Mouse (Mus musculus): ENCODE results near the gene Scd2. TPM values are rescaled to one million over a fixed set of nuclear protein-coding genes. Genes with fewer than 3 reads are reported as not detected.

Gene Scd2
- polyA plus RNA-seq, 1 experiment = 7.7 TPM

DNA sequence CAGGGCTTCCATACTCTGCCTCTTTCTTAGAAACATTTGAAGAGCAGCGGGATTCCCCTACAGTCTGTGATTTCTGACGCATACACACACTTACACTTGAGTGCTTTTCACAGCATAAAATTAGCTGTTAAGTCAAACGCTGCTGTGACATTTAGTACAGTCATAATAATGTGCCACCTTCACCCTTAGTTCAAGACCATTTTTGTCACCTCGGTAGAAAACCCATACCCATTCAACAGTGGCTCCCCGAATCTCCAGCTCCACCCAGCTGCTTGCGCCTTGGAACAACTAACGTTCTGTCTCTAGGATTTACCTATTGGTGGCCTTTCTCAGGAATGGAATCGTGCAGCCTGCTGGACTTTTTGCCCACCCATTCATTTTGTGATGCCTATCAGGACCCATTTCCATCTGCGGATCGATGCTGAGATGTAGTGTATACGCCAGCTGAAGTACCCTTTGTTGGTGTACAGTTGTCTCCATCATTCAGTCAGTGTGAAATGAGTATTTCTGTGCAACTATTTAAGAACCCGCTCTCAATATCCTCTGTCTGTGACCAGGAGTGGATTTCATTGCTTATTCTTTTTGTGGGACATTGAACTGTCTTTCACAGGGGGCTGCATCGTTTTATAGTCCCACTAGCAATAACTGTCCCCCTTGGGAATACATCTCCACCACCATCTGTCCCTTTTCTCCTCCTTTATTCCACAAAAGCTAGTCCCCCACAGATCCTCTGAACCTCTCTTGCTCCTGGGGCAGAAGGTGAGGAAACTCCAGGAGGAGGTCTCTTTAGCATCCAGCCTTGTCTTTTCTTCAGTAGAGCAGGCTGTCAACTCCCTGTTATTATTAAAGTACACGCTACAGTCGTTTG lies 10.1 kb upstream of the Scd2 start:
- H3K4me1 ChIP-seq (ENCODE audit: control insufficient read depth, insufficient read depth, low read length) = peaks cover 48% of the 10 kb centered on the region

DNA sequence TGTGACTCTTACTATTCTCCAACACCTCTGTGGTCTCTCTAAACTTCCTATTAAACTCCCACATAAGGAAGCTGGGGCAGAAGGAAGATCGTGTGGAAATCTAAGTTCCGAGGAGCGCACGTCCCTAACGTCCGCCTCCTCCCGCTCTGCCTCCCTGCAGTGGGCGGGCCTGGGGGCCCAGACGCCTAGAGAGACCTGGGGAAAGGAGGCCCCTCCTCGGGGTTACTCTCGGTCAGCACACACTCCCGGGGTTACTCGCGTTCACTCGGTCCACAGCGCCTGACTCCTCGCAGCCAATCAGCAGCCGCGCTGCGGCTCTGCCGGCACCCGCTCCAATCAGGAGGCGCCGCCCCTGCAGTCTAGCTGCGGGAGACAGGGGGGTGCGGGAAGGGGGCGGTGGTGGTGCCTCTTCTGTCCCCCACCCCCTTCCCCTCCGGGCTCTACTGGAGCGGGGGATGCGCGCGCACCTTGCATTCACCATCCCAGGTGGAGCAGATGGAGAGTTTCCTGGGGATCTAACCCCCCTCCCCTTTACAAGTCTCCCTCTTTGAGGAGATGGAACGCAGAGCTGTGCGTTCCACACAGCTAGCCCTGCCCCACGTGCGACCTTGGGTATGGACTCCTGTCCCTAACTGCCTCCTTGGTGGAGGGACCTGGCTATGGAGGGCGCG lies 9.3 kb upstream of the Scd2 start:
- peak overlapping the region; percentile 66 for H3K4me3 ChIP-seq (ENCODE audit: insufficient read depth, low read length)
- H3K27ac ChIP-seq (ENCODE audit: insufficient read depth, low read depth, low read length) = peak overlapping the region; percentile 88
- no peak for TF ChIP-seq CTCF (IDR thresholded peaks at IDR 0.05; ENCODE audit: low read depth, low read length)
- TF ChIP-seq POLR2A (IDR thresholded peaks at IDR 0.05; ENCODE audit: borderline replicate concordance, low read depth, low read length) = no peak; the same call in 1 of the 2 replicates
- peaks cover 45% of the 10 kb centered on the region for H3K4me1 ChIP-seq (ENCODE audit: control insufficient read depth, insufficient read depth, low read length)

More for the DNA sequence above, 10.1 kb upstream of the Scd2 start:
- peak overlapping the region; percentile 77 for H3K27ac ChIP-seq (ENCODE audit: insufficient read depth, low read depth, low read length)
- no peak for TF ChIP-seq POLR2A (IDR thresholded peaks at IDR 0.05; ENCODE audit: borderline replicate concordance, low read depth, low read length)
- TF ChIP-seq CTCF (IDR thresholded peaks at IDR 0.05; ENCODE audit: low read depth, low read length) = no peak
- peak overlapping the region; percentile 38 for H3K4me3 ChIP-seq (ENCODE audit: insufficient read depth, low read length)

DNA sequence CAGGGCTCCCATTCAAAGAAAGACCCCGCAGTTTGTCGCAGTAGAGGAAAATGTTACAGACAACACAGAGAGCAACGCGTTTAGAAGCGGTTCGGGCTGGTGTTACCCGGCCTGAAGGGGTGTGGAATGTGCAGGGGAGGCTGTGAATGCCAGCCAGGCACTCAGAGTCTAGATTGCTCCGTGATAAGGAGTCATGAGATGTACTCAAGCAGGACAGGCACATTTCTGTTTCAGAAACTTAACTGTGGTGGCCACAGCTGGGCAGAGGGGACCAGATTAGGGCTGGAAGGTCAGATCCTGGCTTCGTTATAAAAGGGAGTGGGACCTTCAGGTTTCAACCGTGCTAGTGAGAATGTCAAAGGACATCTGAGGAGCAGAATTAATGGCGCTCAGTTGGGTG lies 8.8 kb upstream of the Scd2 start:
- Histone ChIP-seq H3K27ac (ENCODE audit: insufficient read depth, low read depth, low read length) (peak overlapping the region; percentile 88), H3K4me1 (ENCODE audit: control insufficient read depth, insufficient read depth, low read length) (peaks cover 45% of the 10 kb centered on the region), H3K4me3 (ENCODE audit: insufficient read depth, low read length) (peak overlapping the region; percentile 66)
- TF ChIP-seq CTCF (IDR thresholded peaks at IDR 0.05; ENCODE audit: low read depth, low read length) (no peak), POLR2A (IDR thresholded peaks at IDR 0.05; ENCODE audit: borderline replicate concordance, low read depth, low read length) (no peak)

DNA sequence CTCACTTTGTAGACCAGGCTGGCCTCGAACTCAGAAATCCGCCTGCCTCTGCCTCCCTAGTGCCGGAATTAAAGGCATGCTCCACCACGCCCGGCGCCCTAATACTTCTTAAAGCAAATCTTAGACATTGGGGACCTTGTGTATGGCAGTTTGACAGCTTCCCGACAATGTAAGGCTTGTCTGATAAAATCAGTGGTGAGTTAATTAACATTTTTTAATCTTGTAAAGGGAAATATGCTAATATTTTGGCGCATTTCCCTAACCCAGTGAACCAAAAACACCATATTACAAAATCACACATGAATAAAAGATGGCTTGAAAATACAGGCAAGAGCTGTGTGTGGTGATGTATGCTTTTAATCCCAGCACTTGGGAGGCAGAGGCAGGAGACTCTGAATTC lies 7.9 kb upstream of the Scd2 start:
- peaks cover 47% of the 10 kb centered on the region for H3K4me1 ChIP-seq (ENCODE audit: control insufficient read depth, insufficient read depth, low read length)
- H3K4me3 ChIP-seq (ENCODE audit: insufficient read depth, low read length) = no peak overlapping the region
- no peak overlapping the region for H3K27ac ChIP-seq (ENCODE audit: insufficient read depth, low read depth, low read length)
- TF ChIP-seq POLR2A (IDR thresholded peaks at IDR 0.05; ENCODE audit: borderline replicate concordance, low read depth, low read length) = no peak

DNA sequence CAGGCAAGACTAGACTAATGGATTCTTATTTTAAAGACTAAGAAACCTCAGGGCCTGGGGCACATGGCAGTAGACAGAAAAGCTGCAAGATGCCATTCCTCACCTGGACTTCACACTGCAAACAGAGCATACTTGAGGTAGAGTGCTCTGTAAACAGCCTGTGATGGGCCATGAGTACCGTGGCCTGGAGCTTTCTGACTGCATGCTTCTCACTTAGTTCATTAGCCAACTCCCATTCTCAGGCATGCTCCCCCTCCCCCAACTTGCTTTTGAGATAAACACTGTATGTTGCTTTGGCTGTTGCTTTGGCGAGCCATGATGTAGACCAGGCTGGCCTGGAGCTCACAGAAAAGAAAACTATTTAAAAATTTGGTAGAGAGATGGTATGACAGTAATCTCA lies 7.4 kb upstream of the Scd2 start:
- Histone ChIP-seq H3K4me3 (ENCODE audit: insufficient read depth, low read length) (no peak overlapping the region), H3K4me1 (ENCODE audit: control insufficient read depth, insufficient read depth, low read length) (peaks cover 42% of the 10 kb centered on the region), H3K27ac (ENCODE audit: insufficient read depth, low read depth, low read length) (no peak overlapping the region)
- TF ChIP-seq POLR2A (IDR thresholded peaks at IDR 0.05; ENCODE audit: borderline replicate concordance, low read depth, low read length) (no peak), CTCF (IDR thresholded peaks at IDR 0.05; ENCODE audit: low read depth, low read length) (no peak)

DNA sequence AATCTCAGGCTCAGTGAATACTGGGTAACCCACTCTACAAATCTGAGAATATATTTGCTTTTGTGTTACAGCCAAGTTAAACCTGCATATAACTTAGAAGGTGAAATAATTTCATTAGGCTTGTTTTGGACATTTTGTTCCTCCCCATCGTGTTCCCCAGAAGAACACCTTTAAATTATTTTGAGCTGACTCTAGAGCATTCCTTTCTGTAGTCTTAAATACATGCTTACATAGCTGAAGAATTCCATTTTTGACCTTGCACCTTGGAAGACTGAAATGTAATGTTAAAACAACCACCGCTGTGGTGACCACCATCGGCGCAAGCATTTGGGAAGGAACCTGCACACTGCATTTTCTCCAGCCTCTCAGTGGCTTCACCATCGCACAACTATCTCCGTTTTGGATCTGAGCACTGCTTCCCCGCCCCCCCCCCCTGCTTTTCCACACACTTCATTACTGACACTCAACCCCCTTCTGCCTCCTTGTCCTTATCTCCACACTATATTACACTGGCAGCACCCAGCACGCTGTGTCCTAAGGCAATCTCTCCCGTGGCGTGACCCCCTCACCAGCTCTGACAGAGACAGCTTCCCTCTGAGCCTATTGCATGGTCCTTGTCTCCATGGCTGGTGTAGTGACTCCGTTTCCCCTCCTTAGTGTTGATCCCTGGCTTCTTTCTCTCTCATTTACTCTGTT lies 5.9 kb upstream of the Scd2 start:
- H3K27ac ChIP-seq (ENCODE audit: insufficient read depth, low read depth, low read length) = no peak overlapping the region
- TF ChIP-seq POLR2A (IDR thresholded peaks at IDR 0.05; ENCODE audit: borderline replicate concordance, low read depth, low read length) = no peak
- TF ChIP-seq CTCF (IDR thresholded peaks at IDR 0.05; ENCODE audit: low read depth, low read length) = no peak
- H3K4me3 ChIP-seq (ENCODE audit: insufficient read depth, low read length) = no peak overlapping the region
- H3K4me1 ChIP-seq (ENCODE audit: control insufficient read depth, insufficient read depth, low read length) = peaks cover 36% of the 10 kb centered on the region

DNA sequence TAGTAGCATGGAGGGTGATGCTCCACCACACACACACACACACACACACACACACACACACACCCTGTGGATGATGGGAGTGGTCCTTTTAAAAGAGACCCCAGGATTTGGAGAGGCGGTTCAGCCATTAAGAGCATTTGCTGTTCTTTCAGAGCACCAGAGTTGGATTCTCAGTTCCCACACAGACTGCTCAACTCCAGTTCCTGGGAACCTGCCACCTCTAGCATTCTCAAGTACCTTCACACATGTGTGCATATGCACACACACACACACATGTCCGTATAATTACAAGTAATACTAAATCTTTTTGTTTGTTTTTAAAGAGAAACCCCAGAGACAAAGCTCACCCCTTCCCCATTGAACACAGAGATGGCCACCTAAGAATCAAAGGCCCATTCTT lies 1.4 kb upstream of the Scd2 start:
- Histone ChIP-seq H3K27ac (ENCODE audit: insufficient read depth, low read depth, low read length) (no peak overlapping the region), H3K4me3 (ENCODE audit: insufficient read depth, low read length) (no peak overlapping the region), H3K4me1 (ENCODE audit: control insufficient read depth, insufficient read depth, low read length) (peaks cover 16% of the 10 kb centered on the region)
- TF ChIP-seq CTCF (IDR thresholded peaks at IDR 0.05; ENCODE audit: low read depth, low read length) (no peak), POLR2A (IDR thresholded peaks at IDR 0.05; ENCODE audit: borderline replicate concordance, low read depth, low read length) (no peak)

DNA sequence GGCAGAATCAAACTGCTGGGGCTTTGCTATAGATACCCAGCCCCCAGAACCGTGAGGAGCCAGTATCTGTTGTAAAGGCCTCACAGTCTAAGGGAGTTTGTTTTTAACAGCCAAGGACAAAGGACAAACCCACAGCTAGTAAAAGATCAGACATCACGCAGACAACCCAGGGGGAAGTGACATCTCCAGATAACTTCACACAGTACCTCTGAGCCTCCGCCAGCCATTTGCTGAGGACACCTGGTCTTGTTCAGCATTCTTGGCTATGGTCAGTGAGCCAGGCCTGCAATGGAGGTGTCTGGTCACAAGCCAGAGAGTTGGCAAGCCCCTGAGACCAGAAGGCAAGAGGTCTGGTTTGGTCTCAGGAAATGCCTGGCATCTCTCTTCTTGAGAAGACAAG lies 991 bp upstream of the Scd2 start:
- Histone ChIP-seq H3K27ac (ENCODE audit: insufficient read depth, low read depth, low read length) (peak overlapping the region; percentile 97), H3K4me3 (ENCODE audit: insufficient read depth, low read length) (0 out of 2 replicates have a peak overlapping the region, but pooled peaks have one; percentile 72), H3K4me1 (ENCODE audit: control insufficient read depth, insufficient read depth, low read length) (peaks cover 16% of the 10 kb centered on the region)
- TF ChIP-seq POLR2A (IDR thresholded peaks at IDR 0.05; ENCODE audit: borderline replicate concordance, low read depth, low read length) = no peak
- TF ChIP-seq CTCF (IDR thresholded peaks at IDR 0.05; ENCODE audit: low read depth, low read length) = no peak

DNA sequence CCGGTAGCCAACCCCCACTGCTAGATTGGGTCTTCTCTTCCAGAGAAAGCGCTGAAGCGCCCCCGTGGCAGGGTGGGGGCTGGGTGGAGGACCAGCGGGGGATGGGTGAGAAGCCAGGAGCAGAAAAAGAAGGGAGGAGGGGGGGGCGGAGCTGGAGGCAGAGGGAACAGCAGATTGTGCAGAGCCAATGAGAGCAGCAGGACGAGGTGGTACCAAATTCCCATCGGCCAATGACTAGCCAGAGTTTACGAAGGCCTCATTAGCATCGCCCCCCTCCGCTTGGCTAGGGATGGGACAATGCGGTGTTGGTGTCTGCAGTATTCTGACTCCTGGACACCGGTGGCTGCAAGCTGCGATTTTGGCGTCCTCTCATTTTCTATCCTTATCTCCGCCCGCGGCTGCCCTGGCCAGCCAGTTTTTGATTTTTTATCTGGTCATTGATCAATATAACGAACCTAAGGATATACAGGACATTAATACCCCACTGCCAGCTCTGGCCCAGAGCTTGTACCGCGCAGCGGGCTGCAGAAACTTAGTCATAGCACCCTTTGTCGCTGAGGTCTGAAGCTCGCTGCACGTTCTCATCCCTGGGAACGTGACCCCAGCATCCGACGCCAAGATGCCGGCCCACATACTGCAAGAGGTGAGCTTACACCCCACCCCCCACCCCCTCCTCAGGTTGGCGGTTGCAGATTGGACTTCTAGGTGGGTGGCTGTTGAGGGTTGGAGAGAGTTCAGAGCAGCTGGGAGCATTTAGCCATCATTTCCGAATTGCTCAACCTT lies 486 bp downstream of the Scd2 start:
- Histone ChIP-seq H3K4me3 (ENCODE audit: insufficient read depth, low read length) (peak overlapping the region; percentile 98), H3K4me1 (ENCODE audit: control insufficient read depth, insufficient read depth, low read length) (peaks cover 27% of the 10 kb centered on the region), H3K27ac (ENCODE audit: insufficient read depth, low read depth, low read length) (peak overlapping the region; percentile 98)
- peak; percentile 80; the same call in 1 of the 2 replicates for TF ChIP-seq POLR2A (IDR thresholded peaks at IDR 0.05; ENCODE audit: borderline replicate concordance, low read depth, low read length)
- TF ChIP-seq CTCF (IDR thresholded peaks at IDR 0.05; ENCODE audit: low read depth, low read length) = no peak
